Mouse (Mus musculus) embryonic facial prominence, embryonic 10.5 days (tissue): ENCODE data around the gene Slc38a4. TPM values are rescaled to one million over a fixed set of nuclear protein-coding genes. Genes with fewer than 3 reads are reported as not detected.

Experiments
- DNase-seq: peaks from one replicate; pipeline ENCODE4 v3.0.0-alpha.2; 2017; ENCODE audit warnings: low spot score
- H3K27ac ChIP-seq: fragments of 300-500 bp; sonication (generic); replicated peaks from 2 replicates; pipeline ENCODE4 v1.5.1; 2016; ENCODE audit warnings: mild to moderate bottlenecking
- H3K27me3 ChIP-seq: fragments of 300-500 bp; sonication (generic); replicated peaks from 2 replicates; pipeline ENCODE4 v1.6.1; 2016; ENCODE audit warnings: low read depth, mild to moderate bottlenecking; ENCODE audit not compliant: poor library complexity, severe bottlenecking
- H3K36me3 ChIP-seq: fragments of 300-500 bp; sonication (generic); replicated peaks from 2 replicates; pipeline ENCODE4 v1.6.1; 2016; ENCODE audit warnings: mild to moderate bottlenecking, moderate library complexity
- H3K4me1 ChIP-seq: fragments of 300-500 bp; sonication (generic); 2 replicates; pipeline ENCODE4 v1.6.1; 2016
- H3K4me3 ChIP-seq: fragments of 300-500 bp; sonication (generic); 2 replicates; pipeline ENCODE4 v1.5.1; 2016; ENCODE audit warnings: mild to moderate bottlenecking, moderate library complexity
- H3K9me3 ChIP-seq: fragments of 300-500 bp; sonication (generic); 2 replicates; pipeline ENCODE4 v1.6.1; 2016; ENCODE audit warnings: mild to moderate bottlenecking
- WGBS: fragments of 180-500 bp; shearing (Covaris S2); methylation state at CpG from one replicate; pipeline ENCODE4 v1.1.7; 2016; 5-methylcytosine and 5-hydroxymethylcytosine counted together
- polyA plus RNA-seq: library from polyadenylated mRNA; unstranded; fragments of >200 nt; fragmentation: Nextera tagmentation; extraction: Ambion mirVana; gene quantifications from 2 replicates; pipeline ENCODE4 v1.2.1, GENCODE M21; 2016

Slc38a4 gene
- polyA plus RNA-seq, 1 experiment from 2014 or later: 53.5 TPM

GRCm38 (mm10) chr15:97028651-97029050, 27.1 kb downstream of the Slc38a4 start:
- Histone ChIP-seq H3K36me3 (no peaks in the 10 kb centered on the region), H3K4me3 (no peak overlapping the region), H3K4me1 (peaks cover 7% of the 10 kb centered on the region), H3K27ac (no peak overlapping the region), H3K27me3 (no peaks in the 10 kb centered on the region), H3K9me3 (no peaks in the 10 kb centered on the region)
- 82% methylated on average over 11 of the region's 11 CpGs for WGBS
- DNase-seq: no peak

- no peak for DNase-seq
- no peak overlapping the region for H3K27ac ChIP-seq
- H3K4me3 ChIP-seq: no peak overlapping the region
- no peaks in the 10 kb centered on the region for H3K9me3 ChIP-seq
- WGBS: 61% methylated on average over 4 of the region's 4 CpGs
- H3K4me1 ChIP-seq: peaks cover 3% of the 10 kb centered on the region; the same call in 1 of the 2 replicates
- no peaks in the 10 kb centered on the region for H3K27me3 ChIP-seq
- no peaks in the 10 kb centered on the region for H3K36me3 ChIP-seq
Observed at GRCm38 (mm10) chr15:97028046-97028634, 27.6 kb downstream of the Slc38a4 start.

- Histone ChIP-seq H3K27ac (no peak overlapping the region), H3K4me3 (no peak overlapping the region), H3K4me1 (peaks cover 3% of the 10 kb centered on the region; the same call in 1 of the 2 replicates), H3K36me3 (no peaks in the 10 kb centered on the region), H3K27me3 (no peaks in the 10 kb centered on the region), H3K9me3 (no peaks in the 10 kb centered on the region)
- no peak for DNase-seq
- 83% methylated on average over 6 of the region's 6 CpGs for WGBS
Observed at GRCm38 (mm10) chr15:97026670-97027069, 29.1 kb downstream of the Slc38a4 start.

- Histone ChIP-seq H3K27me3 (no peaks in the 10 kb centered on the region), H3K4me3 (no peak overlapping the region), H3K36me3 (no peaks in the 10 kb centered on the region), H3K27ac (no peak overlapping the region), H3K9me3 (no peaks in the 10 kb centered on the region), H3K4me1 (no peaks in the 10 kb centered on the region)
- 81% methylated on average over 6 of the region's 6 CpGs for WGBS
- DNase-seq: no peak
Observed at GRCm38 (mm10) chr15:97022764-97023163, 33.0 kb downstream of the Slc38a4 start.

- DNase-seq: no peak
- Histone ChIP-seq H3K9me3 (no peaks in the 10 kb centered on the region), H3K4me3 (no peak overlapping the region), H3K27me3 (no peaks in the 10 kb centered on the region), H3K4me1 (no peaks in the 10 kb centered on the region), H3K36me3 (no peaks in the 10 kb centered on the region), H3K27ac (no peak overlapping the region)
- 92% methylated on average over 2 of the region's 2 CpGs for WGBS
Observed at GRCm38 (mm10) chr15:97022213-97022612, 33.5 kb downstream of the Slc38a4 start.

GRCm38 (mm10) chr15:97020221-97020620, 35.5 kb downstream of the Slc38a4 start:
- no peak overlapping the region for H3K27ac ChIP-seq
- H3K36me3 ChIP-seq: peaks cover 12% of the 10 kb centered on the region
- no peaks in the 10 kb centered on the region for H3K9me3 ChIP-seq
- 88% methylated on average over 6 of the region's 6 CpGs for WGBS
- no peaks in the 10 kb centered on the region for H3K27me3 ChIP-seq
- H3K4me1 ChIP-seq: no peaks in the 10 kb centered on the region
- no peak overlapping the region for H3K4me3 ChIP-seq
- DNase-seq: no peak

- WGBS: 89% methylated on average over 11 of the region's 11 CpGs
- no peaks in the 10 kb centered on the region for H3K27me3 ChIP-seq
- H3K27ac ChIP-seq: no peak overlapping the region
- peaks cover 19% of the 10 kb centered on the region for H3K36me3 ChIP-seq
- H3K4me3 ChIP-seq: no peak overlapping the region
- no peak for DNase-seq
- no peaks in the 10 kb centered on the region for H3K9me3 ChIP-seq
- no peaks in the 10 kb centered on the region for H3K4me1 ChIP-seq
Observed at GRCm38 (mm10) chr15:97019323-97019722, 36.4 kb downstream of the Slc38a4 start.

- 91% methylated on average over 9 of the region's 9 CpGs for WGBS
- DNase-seq: no peak
- Histone ChIP-seq H3K4me1 (no peaks in the 10 kb centered on the region), H3K4me3 (no peak overlapping the region), H3K36me3 (peaks cover 35% of the 10 kb centered on the region), H3K9me3 (no peaks in the 10 kb centered on the region), H3K27ac (no peak overlapping the region), H3K27me3 (no peaks in the 10 kb centered on the region)
Observed at GRCm38 (mm10) chr15:97017195-97017594, 38.6 kb downstream of the Slc38a4 start.

- H3K36me3 ChIP-seq: peaks cover 54% of the 10 kb centered on the region
- no peaks in the 10 kb centered on the region for H3K27me3 ChIP-seq
- no peaks in the 10 kb centered on the region for H3K4me1 ChIP-seq
- no peak for DNase-seq
- H3K9me3 ChIP-seq: no peaks in the 10 kb centered on the region
- WGBS: 95% methylated on average over 12 of the region's 12 CpGs
- H3K4me3 ChIP-seq: no peak overlapping the region
- no peak overlapping the region; the same call in 1 of the 2 replicates for H3K27ac ChIP-seq
Observed at GRCm38 (mm10) chr15:97015036-97015596, 40.6 kb downstream of the Slc38a4 start.

GRCm38 (mm10) chr15:97011599-97012372, 44.0 kb downstream of the Slc38a4 start:
- Histone ChIP-seq H3K9me3 (no peaks in the 10 kb centered on the region), H3K4me1 (no peaks in the 10 kb centered on the region), H3K27ac (no peak overlapping the region), H3K36me3 (peaks cover 75% of the 10 kb centered on the region), H3K27me3 (no peaks in the 10 kb centered on the region), H3K4me3 (no peak overlapping the region)
- DNase-seq: no peak
- WGBS: 92% methylated on average over 14 of the region's 14 CpGs

GRCm38 (mm10) chr15:97009271-97009670, 46.5 kb downstream of the Slc38a4 start:
- no peak overlapping the region for H3K27ac ChIP-seq
- peaks cover 77% of the 10 kb centered on the region for H3K36me3 ChIP-seq
- WGBS: 87% methylated on average over 3 of the region's 3 CpGs
- H3K4me3 ChIP-seq: no peak overlapping the region
- DNase-seq: no peak
- H3K4me1 ChIP-seq: peaks cover 4% of the 10 kb centered on the region
- H3K27me3 ChIP-seq: no peaks in the 10 kb centered on the region
- H3K9me3 ChIP-seq: no peaks in the 10 kb centered on the region

- Histone ChIP-seq H3K27ac (peak overlapping the region; percentile 35; the same call in 1 of the 2 replicates), H3K36me3 (peaks cover 54% of the 10 kb centered on the region), H3K27me3 (no peaks in the 10 kb centered on the region), H3K4me1 (peaks cover 38% of the 10 kb centered on the region), H3K9me3 (no peaks in the 10 kb centered on the region), H3K4me3 (no peak overlapping the region)
- 89% methylated on average over 15 of the region's 15 CpGs for WGBS
- DNase-seq: no peak
Observed at GRCm38 (mm10) chr15:97005631-97006234, 50.0 kb downstream of the Slc38a4 start.
